Mouse (Mus musculus): Measurements from ENCODE around the gene Tmem37.

- TF ChIP-seq CTCF (IDR thresholded peaks at IDR 0.05) = no peak
- no peak for TF ChIP-seq EP300 (IDR thresholded peaks at IDR 0.05)
Observed at GRCm38 (mm10) chr1:120027693-120028092, 46.2 kb downstream of the Tmem37 start.

Data from lung, postnatal 0 days (tissue).